15 mouse cellular contexts compared by ENCODE assay signal in genomic region chr14:112002881-112003280, GRCm38 (mm10).
"Had no signal": no experiment of that assay in that cellular context is flagged by ENCODE, and none has a peak within 500 bp of the region (broad histone marks: within the 10 kb centered on the region; RNA-seq: fewer than 3 reads in every experiment).

No protein-coding gene starts in this region.

- H3K4me3 ChIP-seq: limb, embryonic 15.5 days; liver, embryonic 12.5 days; lung, embryonic 15.5 days; megakaryocyte, embryonic 14.5 days; midbrain, embryonic 15.5 days; neural tube, embryonic 12.5 days had no signal

- H3K4me2 ChIP-seq: limb, embryonic 15.5 days; liver, embryonic 12.5 days; lung, embryonic 15.5 days; midbrain, embryonic 11.5 days; midbrain, embryonic 15.5 days; neural tube, embryonic 12.5 days had no signal

- H3K27ac ChIP-seq: kidney, postnatal 0 days; limb, embryonic 15.5 days; liver, embryonic 12.5 days; lung, embryonic 15.5 days; macrophage; midbrain, embryonic 15.5 days; neural tube, embryonic 12.5 days had no signal

- H3K9ac ChIP-seq: limb, embryonic 15.5 days; liver, embryonic 12.5 days; lung, embryonic 15.5 days; midbrain, embryonic 15.5 days; neural tube, embryonic 12.5 days had no signal

- H3K4me1 ChIP-seq: limb, embryonic 15.5 days; liver, embryonic 12.5 days; lung, embryonic 15.5 days; megakaryocyte, embryonic 14.5 days; midbrain, embryonic 15.5 days; neural tube, embryonic 12.5 days had no signal

- ATAC-seq: liver, embryonic 12.5 days; midbrain, embryonic 15.5 days had no signal

- H3K9me3 ChIP-seq: limb, embryonic 15.5 days; liver, embryonic 12.5 days; lung, embryonic 15.5 days; megakaryocyte, embryonic 14.5 days; midbrain, embryonic 15.5 days; neural tube, embryonic 12.5 days had no signal

- DNase-seq: kidney, adult 11 months; kidney, adult 9 months; kidney, postnatal 36 days; lung, postnatal 14 days; right cerebral cortex, postnatal 14 days; thymus, postnatal 4 days had no signal

- H3K27me3 ChIP-seq: limb, embryonic 15.5 days; liver, embryonic 12.5 days; lung, embryonic 15.5 days; megakaryocyte, embryonic 14.5 days; midbrain, embryonic 15.5 days; neural tube, embryonic 12.5 days had no signal

- H3K36me3 ChIP-seq: limb, embryonic 15.5 days; liver, embryonic 12.5 days; lung, embryonic 15.5 days; midbrain, embryonic 15.5 days; neural tube, embryonic 12.5 days had no signal
